Mouse (Mus musculus) neural tube, embryonic 14.5 days (tissue): Measurements from ENCODE around the gene Vmn1r14. TPM values are rescaled to one million over a fixed set of nuclear protein-coding genes. Genes with fewer than 3 reads are reported as not detected.
"Not testable (repeated sequence)": the region's sequence is repeated elsewhere in the genome, so short reads cannot be mapped to it uniquely, and the experiment has no call there.

Experiments used
- ATAC-seq: fragments of 200-750 bp; cut with Nextera tagmentation; 2 replicates; pipeline ENCODE4 v1.8.0; 2017; ENCODE audit warnings: low read depth, mild to moderate bottlenecking, moderate TSS enrichment, moderate library complexity
- H3K27ac ChIP-seq: fragments of 300-500 bp; sonication (generic); 2 replicates; pipeline ENCODE4 v1.5.1; 2014; ENCODE audit warnings: low read depth, mild to moderate bottlenecking, control low read depth, low read length, moderate library complexity, mixed read lengths
- H3K27me3 ChIP-seq: fragments of 300-500 bp; sonication (generic); 2 replicates; pipeline ENCODE4 v1.6.1; 2014; ENCODE audit warnings: low read length; ENCODE audit not compliant: control insufficient read depth, insufficient read depth
- H3K36me3 ChIP-seq: fragments of 300-500 bp; sonication (generic); 2 replicates; pipeline ENCODE4 v1.6.1; 2014; ENCODE audit warnings: low read length, mixed read lengths; ENCODE audit not compliant: control insufficient read depth, insufficient read depth
- H3K4me1 ChIP-seq: fragments of 300-500 bp; sonication (generic); 2 replicates; pipeline ENCODE4 v1.6.1; 2014; ENCODE audit warnings: low read length; ENCODE audit not compliant: control insufficient read depth, insufficient read depth
- H3K4me2 ChIP-seq: fragments of 300-500 bp; sonication (generic); 2 replicates; pipeline ENCODE4 v1.6.1; 2014; ENCODE audit warnings: mild to moderate bottlenecking, low read depth, low read length, control low read depth
- H3K4me3 ChIP-seq: fragments of 300-500 bp; sonication (generic); 2 replicates; pipeline ENCODE4 v1.5.1; 2014; ENCODE audit warnings: low read depth, low read length, control low read depth, mixed read lengths
- H3K9ac ChIP-seq: fragments of 300-500 bp; sonication (generic); replicated peaks from 2 replicates; pipeline ENCODE4 v1.6.1; 2014; ENCODE audit warnings: low read depth, mild to moderate bottlenecking, control low read depth, low read length, mixed read lengths
- H3K9me3 ChIP-seq: fragments of 300-500 bp; sonication (generic); 2 replicates; pipeline ENCODE4 v1.6.1; 2016; ENCODE audit warnings: low read length; ENCODE audit not compliant: control insufficient read depth
- WGBS: fragments of 180-500 bp; shearing (Covaris S2); extraction: QIAGEN DNeasy Blood & Tissue Kit; methylation state at CpG from one replicate; pipeline ENCODE4 v1.1.7; 2014; 5-methylcytosine and 5-hydroxymethylcytosine counted together
- polyA plus RNA-seq: library from polyadenylated mRNA; unstranded; fragments of >200 nt; fragmentation: Nextera tagmentation; extraction: Ambion mirVana; gene quantifications from 2 replicates; pipeline ENCODE4 v1.2.1, GENCODE M21; 2014

Gene Vmn1r14
- polyA plus RNA-seq: not detected in 2 replicates

- Histone ChIP-seq H3K36me3 (no peaks in the 10 kb centered on the region), H3K27me3 (no peaks in the 10 kb centered on the region), H3K9me3 (no peaks in the 10 kb centered on the region), H3K27ac (no peak within 1 kb of the TSS), H3K4me1 (no peaks in the 10 kb centered on the region), H3K4me3 (no peak within 1 kb of the TSS), H3K4me2 (no peak within 1 kb of the TSS), H3K9ac (no peak within 1 kb of the TSS)
- WGBS: 91% methylated on average over 3 of the region's 3 CpGs
- ATAC-seq: no peak
Observed at GRCm38 (mm10) chr6:57231386-57231785, at the start of gene Vmn1r14. Gene Vmn1r14, plus strand, starts transcription at chr6:57231686.

GRCm38 (mm10) chr6:57190016-57190415 is 41.5 kb upstream of the Vmn1r14 start:
- H3K4me1 ChIP-seq, H3K9me3 ChIP-seq, ATAC-seq, H3K27me3 ChIP-seq, H3K4me2 ChIP-seq, H3K4me3 ChIP-seq, H3K27ac ChIP-seq, H3K9ac ChIP-seq, H3K36me3 ChIP-seq: not testable (repeated sequence)
- 59% methylated on average over 3 of the region's 3 CpGs for WGBS

- H3K9me3 ChIP-seq, ATAC-seq, H3K9ac ChIP-seq, H3K4me2 ChIP-seq, H3K4me1 ChIP-seq, H3K4me3 ChIP-seq, H3K27ac ChIP-seq, H3K27me3 ChIP-seq, H3K36me3 ChIP-seq: not testable (repeated sequence)
- 95% methylated on average over 1 of the region's 1 CpGs for WGBS
Observed at GRCm38 (mm10) chr6:57202990-57203389, 28.5 kb upstream of the Vmn1r14 start, which contains the start of gene Vmn1r13. Gene Vmn1r13, plus strand, starts transcription at chr6:57203290.

- no peak within 1 kb of the TSS for H3K4me3 ChIP-seq
- H3K9me3 ChIP-seq: no peaks in the 10 kb centered on the region
- no peaks in the 10 kb centered on the region for H3K4me1 ChIP-seq
- no peaks in the 10 kb centered on the region for H3K36me3 ChIP-seq
- 79% methylated on average over 1 of the region's 1 CpGs for WGBS
- no peaks in the 10 kb centered on the region for H3K27me3 ChIP-seq
- H3K4me2 ChIP-seq: no peak within 1 kb of the TSS
- ATAC-seq: no peak
- H3K9ac ChIP-seq: no peak within 1 kb of the TSS
- H3K27ac ChIP-seq: no peak within 1 kb of the TSS
Observed at GRCm38 (mm10) chr6:57257652-57258051, 26.2 kb downstream of the Vmn1r14 start, which contains the start of gene Vmn1r15. Gene Vmn1r15, plus strand, starts transcription at chr6:57257952.

- Histone ChIP-seq H3K9ac (no peak overlapping the region), H3K27ac (no peak overlapping the region)
- 94% methylated on average over 2 of the region's 2 CpGs for WGBS
Observed at GRCm38 (mm10) chr6:57260990-57261389, 29.5 kb downstream of the Vmn1r14 start.

GRCm38 (mm10) chr6:57271881-57272280 is 40.4 kb downstream of the Vmn1r14 start:
- no peak for ATAC-seq
- H3K4me1 ChIP-seq: no peaks in the 10 kb centered on the region
- whole genome bisulfite sequencing: 63% methylated on average over 3 of the region's 3 CpGs
- H3K27me3 ChIP-seq: no peaks in the 10 kb centered on the region
- H3K27ac ChIP-seq: no peak overlapping the region
- no peaks in the 10 kb centered on the region for H3K9me3 ChIP-seq
- H3K9ac ChIP-seq: no peak overlapping the region
- no peaks in the 10 kb centered on the region for H3K36me3 ChIP-seq
- no peak overlapping the region for H3K4me2 ChIP-seq
- no peak overlapping the region for H3K4me3 ChIP-seq

More at GRCm38 (mm10) chr6:57260990-57261389, 29.5 kb downstream of the Vmn1r14 start:
- H3K27me3 ChIP-seq: no peaks in the 10 kb centered on the region
- no peaks in the 10 kb centered on the region for H3K36me3 ChIP-seq
- no peaks in the 10 kb centered on the region for H3K9me3 ChIP-seq
- no peaks in the 10 kb centered on the region for H3K4me1 ChIP-seq
- ATAC-seq: no peak
- H3K4me2 ChIP-seq: no peak overlapping the region
- no peak overlapping the region for H3K4me3 ChIP-seq

GRCm38 (mm10) chr6:57272517-57272916 is 41.0 kb downstream of the Vmn1r14 start:
- H3K9ac ChIP-seq: no peak overlapping the region
- no peaks in the 10 kb centered on the region for H3K27me3 ChIP-seq
- H3K36me3 ChIP-seq: no peaks in the 10 kb centered on the region
- no peaks in the 10 kb centered on the region for H3K9me3 ChIP-seq
- no peak overlapping the region for H3K27ac ChIP-seq
- H3K4me1 ChIP-seq: no peaks in the 10 kb centered on the region
- no peak for ATAC-seq
- no peak overlapping the region for H3K4me2 ChIP-seq
- no peak overlapping the region for H3K4me3 ChIP-seq

- Histone ChIP-seq H3K4me2 (no peak overlapping the region), H3K4me3 (no peak overlapping the region), H3K9ac (no peak overlapping the region), H3K9me3 (no peaks in the 10 kb centered on the region), H3K4me1 (no peaks in the 10 kb centered on the region), H3K36me3 (no peaks in the 10 kb centered on the region), H3K27ac (no peak overlapping the region), H3K27me3 (no peaks in the 10 kb centered on the region)
- ATAC-seq: no peak
Observed at GRCm38 (mm10) chr6:57278952-57279351, 47.5 kb downstream of the Vmn1r14 start.
